Mouse (Mus musculus): Measurements from ENCODE around the gene Dync1i2. TPM values are rescaled to one million over a fixed set of nuclear protein-coding genes. Genes with fewer than 3 reads are reported as not detected.

The Dync1i2 gene
- total RNA-seq, 1 experiment from 2014 or later: 141 TPM

GRCm38 (mm10) chr2:71198907-71199306, 12.6 kb upstream of the Dync1i2 start:
- no peak for ATAC-seq (replicated peaks; ENCODE audit: insufficient number of reproducible peaks, low FRiP score, low TSS enrichment, poor library complexity, severe bottlenecking)

- no peak for ATAC-seq (replicated peaks; ENCODE audit: insufficient number of reproducible peaks, low FRiP score, low TSS enrichment, poor library complexity, severe bottlenecking)
Observed at GRCm38 (mm10) chr2:71200485-71200884, 11.0 kb upstream of the Dync1i2 start.

GRCm38 (mm10) chr2:71201886-71202285, 9.6 kb upstream of the Dync1i2 start:
- no peak for ATAC-seq (replicated peaks; ENCODE audit: insufficient number of reproducible peaks, low FRiP score, low TSS enrichment, poor library complexity, severe bottlenecking)

GRCm38 (mm10) chr2:71203819-71204432, 7.6 kb upstream of the Dync1i2 start:
- no peak for ATAC-seq (replicated peaks; ENCODE audit: insufficient number of reproducible peaks, low FRiP score, low TSS enrichment, poor library complexity, severe bottlenecking)

- ATAC-seq (replicated peaks; ENCODE audit: insufficient number of reproducible peaks, low FRiP score, low TSS enrichment, poor library complexity, severe bottlenecking): no peak
Observed at GRCm38 (mm10) chr2:71209041-71209755, 2.3 kb upstream of the Dync1i2 start.

GRCm38 (mm10) chr2:71211096-71211495, 410 bp upstream of the Dync1i2 start:
- ATAC-seq (replicated peaks; ENCODE audit: insufficient number of reproducible peaks, low FRiP score, low TSS enrichment, poor library complexity, severe bottlenecking): no peak

- ATAC-seq (replicated peaks; ENCODE audit: insufficient number of reproducible peaks, low FRiP score, low TSS enrichment, poor library complexity, severe bottlenecking): no peak
Observed at GRCm38 (mm10) chr2:71212360-71212726, 837 bp downstream of the Dync1i2 start.

GRCm38 (mm10) chr2:71221020-71221419, 9.5 kb downstream of the Dync1i2 start:
- no peak for ATAC-seq (replicated peaks; ENCODE audit: insufficient number of reproducible peaks, low FRiP score, low TSS enrichment, poor library complexity, severe bottlenecking)

GRCm38 (mm10) chr2:71227398-71227797, 15.9 kb downstream of the Dync1i2 start:
- ATAC-seq (replicated peaks; ENCODE audit: insufficient number of reproducible peaks, low FRiP score, low TSS enrichment, poor library complexity, severe bottlenecking): no peak

- no peak for ATAC-seq (replicated peaks; ENCODE audit: insufficient number of reproducible peaks, low FRiP score, low TSS enrichment, poor library complexity, severe bottlenecking)
Observed at GRCm38 (mm10) chr2:71229603-71230002, 18.1 kb downstream of the Dync1i2 start.

- ATAC-seq (replicated peaks; ENCODE audit: insufficient number of reproducible peaks, low FRiP score, low TSS enrichment, poor library complexity, severe bottlenecking): no peak
Observed at GRCm38 (mm10) chr2:71231951-71232350, 20.4 kb downstream of the Dync1i2 start.

- ATAC-seq (replicated peaks; ENCODE audit: insufficient number of reproducible peaks, low FRiP score, low TSS enrichment, poor library complexity, severe bottlenecking): no peak
Observed at GRCm38 (mm10) chr2:71232976-71233375, 21.5 kb downstream of the Dync1i2 start.

GRCm38 (mm10) chr2:71235420-71235819, 23.9 kb downstream of the Dync1i2 start:
- no peak for ATAC-seq (replicated peaks; ENCODE audit: insufficient number of reproducible peaks, low FRiP score, low TSS enrichment, poor library complexity, severe bottlenecking)

- no peak for ATAC-seq (replicated peaks; ENCODE audit: insufficient number of reproducible peaks, low FRiP score, low TSS enrichment, poor library complexity, severe bottlenecking)
Observed at GRCm38 (mm10) chr2:71236009-71236408, 24.5 kb downstream of the Dync1i2 start.

GRCm38 (mm10) chr2:71241505-71241904, 30.0 kb downstream of the Dync1i2 start:
- no peak for ATAC-seq (replicated peaks; ENCODE audit: insufficient number of reproducible peaks, low FRiP score, low TSS enrichment, poor library complexity, severe bottlenecking)

GRCm38 (mm10) chr2:71242180-71242579, 30.7 kb downstream of the Dync1i2 start:
- ATAC-seq (replicated peaks; ENCODE audit: insufficient number of reproducible peaks, low FRiP score, low TSS enrichment, poor library complexity, severe bottlenecking): no peak

GRCm38 (mm10) chr2:71243058-71243672, 31.7 kb downstream of the Dync1i2 start:
- ATAC-seq (replicated peaks; ENCODE audit: insufficient number of reproducible peaks, low FRiP score, low TSS enrichment, poor library complexity, severe bottlenecking): peak; percentile 89

GRCm38 (mm10) chr2:71244807-71245206, 33.3 kb downstream of the Dync1i2 start:
- no peak for ATAC-seq (replicated peaks; ENCODE audit: insufficient number of reproducible peaks, low FRiP score, low TSS enrichment, poor library complexity, severe bottlenecking)

GRCm38 (mm10) chr2:71245416-71245815, 33.9 kb downstream of the Dync1i2 start:
- no peak for ATAC-seq (replicated peaks; ENCODE audit: insufficient number of reproducible peaks, low FRiP score, low TSS enrichment, poor library complexity, severe bottlenecking)

- ATAC-seq (replicated peaks; ENCODE audit: insufficient number of reproducible peaks, low FRiP score, low TSS enrichment, poor library complexity, severe bottlenecking): no peak
Observed at GRCm38 (mm10) chr2:71246096-71246495, 34.6 kb downstream of the Dync1i2 start.

All from monocyte, adult 5-6 weeks (primary cell).